Mouse (Mus musculus): ENCODE measurements at regions not wholly inside any gene's neighbourhood (a gene's known extent, or its start where the extent isn't known, plus 50 kb on each side); places are given as distances from the start of the nearest gene placed in this dataset.
A peak's percentile ranks its signal among the peaks of the same experiment; 100 is the strongest.

DNA sequence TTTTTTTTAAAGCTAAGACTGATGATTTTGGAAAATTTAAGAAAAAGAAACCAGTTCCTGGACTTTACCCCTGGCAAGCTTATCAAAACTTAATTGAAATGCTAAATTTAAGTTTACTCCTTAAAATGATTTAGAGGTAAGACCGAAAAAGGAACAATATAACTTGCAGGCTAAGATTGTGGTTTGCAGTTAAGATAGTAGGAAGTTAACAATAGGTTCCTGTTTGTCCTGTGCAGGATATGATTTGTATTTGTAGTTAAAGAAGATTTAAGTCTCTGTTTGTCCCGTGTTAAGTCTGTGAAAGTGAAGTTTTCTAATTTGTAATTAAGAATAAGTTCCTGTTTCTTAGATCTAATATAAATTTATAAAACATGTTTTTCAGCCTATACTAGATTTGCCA lies 1406.3 kb upstream of the Lrrc6 start:
- Histone ChIP-seq H3K4me1 (ENCODE audit: control insufficient read depth, low read depth, low read length) (no peaks in the 10 kb centered on the region), H3K4me2 (ENCODE audit: low read depth, low read length) (no peak overlapping the region), H3K4me3 (ENCODE audit: low read depth, low read length) (no peak overlapping the region), H3K9me3 (replicated peaks; ENCODE audit: control insufficient read depth, low read length) (no peaks in the 10 kb centered on the region), H3K27me3 (ENCODE audit: control insufficient read depth, insufficient read depth, low read depth, low read length) (no peaks in the 10 kb centered on the region), H3K36me3 (ENCODE audit: control insufficient read depth, insufficient read depth) (no peaks in the 10 kb centered on the region), H3K9ac (ENCODE audit: low read depth, low read length) (no peak overlapping the region), H3K27ac (ENCODE audit: low read length) (no peak overlapping the region)
- WGBS (ENCODE audit: insufficient replicate concordance) = 9% methylated on average over 2 of the region's 2 CpGs
- ATAC-seq (ENCODE audit: low read depth) = no peak

DNA sequence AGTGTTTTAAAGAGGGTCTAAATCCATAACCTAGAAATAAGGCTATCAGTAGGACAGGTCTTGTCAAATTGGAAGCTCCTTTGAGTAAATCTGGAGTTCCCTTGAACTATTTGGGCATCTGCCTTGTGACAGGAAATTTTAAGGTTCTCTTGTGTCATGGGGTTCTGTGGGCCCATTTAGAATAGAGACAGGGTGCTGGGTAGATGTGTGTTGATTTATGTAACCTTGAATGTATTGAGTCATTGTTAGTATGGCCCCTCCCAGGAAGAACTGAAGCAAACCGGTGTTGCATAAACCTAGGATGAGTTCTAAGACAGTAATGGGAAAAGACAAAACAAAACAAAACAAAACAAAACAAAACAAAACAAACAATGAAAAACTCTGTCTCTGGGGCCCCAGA lies 1404.6 kb upstream of the Lrrc6 start:
- H3K4me1 ChIP-seq (ENCODE audit: control insufficient read depth, low read depth, low read length) = no peaks in the 10 kb centered on the region
- no peak overlapping the region for H3K9ac ChIP-seq (ENCODE audit: low read depth, low read length)
- no peak overlapping the region for H3K4me3 ChIP-seq (ENCODE audit: low read depth, low read length)
- H3K27me3 ChIP-seq (ENCODE audit: control insufficient read depth, insufficient read depth, low read depth, low read length) = no peaks in the 10 kb centered on the region
- no peaks in the 10 kb centered on the region for H3K36me3 ChIP-seq (ENCODE audit: control insufficient read depth, insufficient read depth)
- no peak for ATAC-seq (ENCODE audit: low read depth)
- no peak overlapping the region for H3K4me2 ChIP-seq (ENCODE audit: low read depth, low read length)
- H3K27ac ChIP-seq (ENCODE audit: low read length) = no peak overlapping the region
- WGBS (ENCODE audit: insufficient replicate concordance) = 43% methylated on average over 1 of the region's 1 CpGs
- H3K9me3 ChIP-seq (replicated peaks; ENCODE audit: control insufficient read depth, low read length) = no peaks in the 10 kb centered on the region

DNA sequence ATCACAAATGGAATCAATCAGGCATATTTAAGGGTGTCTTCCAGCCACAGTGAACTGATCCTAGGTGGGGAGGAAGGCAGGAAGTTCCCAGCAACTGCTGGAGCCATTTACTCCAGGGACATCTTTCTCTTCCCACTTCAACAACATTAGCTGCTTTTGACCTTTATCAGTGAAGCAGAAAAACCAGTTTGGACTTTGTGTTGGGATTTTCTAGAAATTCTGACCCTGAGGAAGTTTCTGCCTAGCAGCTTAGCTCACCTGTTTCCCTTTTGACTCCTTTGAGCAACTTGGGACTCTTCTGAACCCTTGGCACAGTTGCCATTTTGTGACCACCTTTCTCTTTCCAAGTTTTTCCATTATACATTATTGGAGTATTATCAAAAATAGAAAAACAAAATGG lies 1403.9 kb upstream of the Lrrc6 start:
- Histone ChIP-seq H3K9ac (ENCODE audit: low read depth, low read length) (no peak overlapping the region), H3K27me3 (ENCODE audit: control insufficient read depth, insufficient read depth, low read depth, low read length) (no peaks in the 10 kb centered on the region), H3K9me3 (replicated peaks; ENCODE audit: control insufficient read depth, low read length) (no peaks in the 10 kb centered on the region), H3K36me3 (ENCODE audit: control insufficient read depth, insufficient read depth) (no peaks in the 10 kb centered on the region), H3K4me3 (ENCODE audit: low read depth, low read length) (no peak overlapping the region), H3K4me2 (ENCODE audit: low read depth, low read length) (no peak overlapping the region), H3K4me1 (ENCODE audit: control insufficient read depth, low read depth, low read length) (no peaks in the 10 kb centered on the region), H3K27ac (ENCODE audit: low read length) (no peak overlapping the region)
- ATAC-seq (ENCODE audit: low read depth) = no peak

GRCm38 (mm10) chr15:67902982-67903381 lies 1402.3 kb upstream of the Lrrc6 start:
- Histone ChIP-seq H3K36me3 (ENCODE audit: control insufficient read depth, insufficient read depth) (no peaks in the 10 kb centered on the region), H3K9ac (ENCODE audit: low read depth, low read length) (no peak overlapping the region), H3K27ac (ENCODE audit: low read length) (no peak overlapping the region), H3K4me3 (ENCODE audit: low read depth, low read length) (no peak overlapping the region), H3K4me2 (ENCODE audit: low read depth, low read length) (no peak overlapping the region), H3K4me1 (ENCODE audit: control insufficient read depth, low read depth, low read length) (no peaks in the 10 kb centered on the region), H3K27me3 (ENCODE audit: control insufficient read depth, insufficient read depth, low read depth, low read length) (no peaks in the 10 kb centered on the region), H3K9me3 (replicated peaks; ENCODE audit: control insufficient read depth, low read length) (no peaks in the 10 kb centered on the region)
- WGBS (ENCODE audit: insufficient replicate concordance) = 40% methylated on average over 2 of the region's 2 CpGs
- 0 out of 2 replicates have a peak, but pooled peaks have one; percentile 16 for ATAC-seq (ENCODE audit: low read depth)

GRCm38 (mm10) chr15:67901191-67901601 lies 1400.5 kb upstream of the Lrrc6 start:
- no peak overlapping the region for H3K9ac ChIP-seq (ENCODE audit: low read depth, low read length)
- H3K4me3 ChIP-seq (ENCODE audit: low read depth, low read length) = no peak overlapping the region
- no peak overlapping the region for H3K4me2 ChIP-seq (ENCODE audit: low read depth, low read length)
- 71% methylated on average over 7 of the region's 7 CpGs for WGBS (ENCODE audit: insufficient replicate concordance)
- H3K4me1 ChIP-seq (ENCODE audit: control insufficient read depth, low read depth, low read length) = no peaks in the 10 kb centered on the region
- H3K27me3 ChIP-seq (ENCODE audit: control insufficient read depth, insufficient read depth, low read depth, low read length) = no peaks in the 10 kb centered on the region
- no peaks in the 10 kb centered on the region for H3K36me3 ChIP-seq (ENCODE audit: control insufficient read depth, insufficient read depth)
- H3K9me3 ChIP-seq (replicated peaks; ENCODE audit: control insufficient read depth, low read length) = no peaks in the 10 kb centered on the region
- ATAC-seq (ENCODE audit: low read depth) = no peak
- H3K27ac ChIP-seq (ENCODE audit: low read length) = no peak overlapping the region

DNA sequence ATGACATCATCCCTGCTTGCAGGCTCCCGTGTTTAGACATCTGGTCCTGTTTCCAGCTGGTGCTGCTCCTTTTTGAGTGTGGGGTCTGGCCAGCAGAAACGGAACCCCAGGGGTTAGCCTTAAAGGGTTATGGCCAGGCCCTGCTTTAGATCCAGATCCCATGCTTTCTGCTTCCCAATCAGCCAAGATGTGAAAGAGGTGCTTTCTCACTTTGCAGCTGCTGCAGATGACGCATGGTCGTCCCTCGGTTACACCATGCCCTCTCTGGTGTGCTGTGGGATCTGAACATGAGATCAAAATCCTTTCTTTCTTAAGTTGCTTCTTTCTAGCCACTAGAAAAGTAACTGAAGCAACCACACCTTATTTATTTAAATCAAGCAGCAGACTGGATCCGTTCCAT lies 1399.1 kb upstream of the Lrrc6 start:
- Histone ChIP-seq H3K27me3 (ENCODE audit: control insufficient read depth, insufficient read depth, low read depth, low read length) (no peaks in the 10 kb centered on the region), H3K9me3 (replicated peaks; ENCODE audit: control insufficient read depth, low read length) (no peaks in the 10 kb centered on the region), H3K4me3 (ENCODE audit: low read depth, low read length) (no peak overlapping the region), H3K9ac (ENCODE audit: low read depth, low read length) (no peak overlapping the region), H3K27ac (ENCODE audit: low read length) (no peak overlapping the region), H3K4me1 (ENCODE audit: control insufficient read depth, low read depth, low read length) (no peaks in the 10 kb centered on the region), H3K4me2 (ENCODE audit: low read depth, low read length) (no peak overlapping the region), H3K36me3 (ENCODE audit: control insufficient read depth, insufficient read depth) (no peaks in the 10 kb centered on the region)
- WGBS (ENCODE audit: insufficient replicate concordance) = 67% methylated on average over 6 of the region's 6 CpGs
- no peak for ATAC-seq (ENCODE audit: low read depth)

GRCm38 (mm10) chr15:67898959-67899403 lies 1398.3 kb upstream of the Lrrc6 start:
- ATAC-seq (ENCODE audit: low read depth) = no peak
- H3K36me3 ChIP-seq (ENCODE audit: control insufficient read depth, insufficient read depth) = no peaks in the 10 kb centered on the region
- H3K27me3 ChIP-seq (ENCODE audit: control insufficient read depth, insufficient read depth, low read depth, low read length) = no peaks in the 10 kb centered on the region
- WGBS (ENCODE audit: insufficient replicate concordance) = 43% methylated on average over 3 of the region's 3 CpGs
- H3K27ac ChIP-seq (ENCODE audit: low read length) = no peak overlapping the region
- H3K9ac ChIP-seq (ENCODE audit: low read depth, low read length) = no peak overlapping the region
- no peak overlapping the region for H3K4me3 ChIP-seq (ENCODE audit: low read depth, low read length)
- H3K9me3 ChIP-seq (replicated peaks; ENCODE audit: control insufficient read depth, low read length) = no peaks in the 10 kb centered on the region
- H3K4me2 ChIP-seq (ENCODE audit: low read depth, low read length) = no peak overlapping the region
- no peaks in the 10 kb centered on the region for H3K4me1 ChIP-seq (ENCODE audit: control insufficient read depth, low read depth, low read length)

GRCm38 (mm10) chr15:67892066-67892465 lies 1391.4 kb upstream of the Lrrc6 start:
- WGBS (ENCODE audit: insufficient replicate concordance) = 51% methylated on average over 3 of the region's 3 CpGs
- H3K4me1 ChIP-seq (ENCODE audit: control insufficient read depth, low read depth, low read length) = no peaks in the 10 kb centered on the region
- no peaks in the 10 kb centered on the region for H3K36me3 ChIP-seq (ENCODE audit: control insufficient read depth, insufficient read depth)
- H3K9me3 ChIP-seq (replicated peaks; ENCODE audit: control insufficient read depth, low read length) = no peaks in the 10 kb centered on the region
- H3K27ac ChIP-seq (ENCODE audit: low read length) = no peak overlapping the region
- no peak overlapping the region for H3K9ac ChIP-seq (ENCODE audit: low read depth, low read length)
- H3K27me3 ChIP-seq (ENCODE audit: control insufficient read depth, insufficient read depth, low read depth, low read length) = no peaks in the 10 kb centered on the region
- no peak overlapping the region for H3K4me2 ChIP-seq (ENCODE audit: low read depth, low read length)
- ATAC-seq (ENCODE audit: low read depth) = no peak
- no peak overlapping the region for H3K4me3 ChIP-seq (ENCODE audit: low read depth, low read length)

- no peak overlapping the region for H3K9ac ChIP-seq (ENCODE audit: low read depth, low read length)
- 73% methylated on average over 3 of the region's 3 CpGs for WGBS (ENCODE audit: insufficient replicate concordance)
- no peak overlapping the region for H3K27ac ChIP-seq (ENCODE audit: low read length)
- no peaks in the 10 kb centered on the region for H3K9me3 ChIP-seq (replicated peaks; ENCODE audit: control insufficient read depth, low read length)
- H3K4me2 ChIP-seq (ENCODE audit: low read depth, low read length) = no peak overlapping the region
- no peaks in the 10 kb centered on the region for H3K4me1 ChIP-seq (ENCODE audit: control insufficient read depth, low read depth, low read length)
- no peak overlapping the region for H3K4me3 ChIP-seq (ENCODE audit: low read depth, low read length)
- ATAC-seq (ENCODE audit: low read depth) = no peak
- no peaks in the 10 kb centered on the region for H3K27me3 ChIP-seq (ENCODE audit: control insufficient read depth, insufficient read depth, low read depth, low read length)
- H3K36me3 ChIP-seq (ENCODE audit: control insufficient read depth, insufficient read depth) = no peaks in the 10 kb centered on the region
Measured at GRCm38 (mm10) chr15:67890612-67891304, 1390.0 kb upstream of the Lrrc6 start.

Data from liver, embryonic 16.5 days (tissue).